Comparison of ENCODE assay signal across 8 mouse cellular contexts in genomic region chr11:120571122-120571521, GRCm38 (mm10). TPM values are rescaled to one million over a fixed set of nuclear protein-coding genes. Genes with fewer than 3 reads are reported as not detected.
DNase-seq lines count a peak whose midpoint lies in the region; ATAC-seq lines count a peak whose summit lies in the region.

No protein-coding gene starts in this region.

- no peaks in the 10 kb centered on the region for H3K9me3 ChIP-seq in heart, embryonic 16.5 days (replicated peaks; ENCODE audit: control insufficient read depth, low read length)
- no peaks in the 10 kb centered on the region for H3K9me3 ChIP-seq in limb, embryonic 15.5 days
- no peaks in the 10 kb centered on the region for H3K9me3 ChIP-seq in neural tube, embryonic 15.5 days (replicated peaks)

- H3K9ac ChIP-seq in heart, embryonic 16.5 days (ENCODE audit: low read length) = peak overlapping the region; percentile 97
- peak overlapping the region; percentile 94 for H3K9ac ChIP-seq in limb, embryonic 15.5 days
- peak overlapping the region; percentile 82 for H3K9ac ChIP-seq in neural tube, embryonic 15.5 days (replicated peaks)

- peaks cover 46% of the 10 kb centered on the region for H3K36me3 ChIP-seq in heart, embryonic 16.5 days (ENCODE audit: control insufficient read depth, insufficient read depth)
- H3K36me3 ChIP-seq in limb, embryonic 15.5 days = peaks cover 46% of the 10 kb centered on the region
- H3K36me3 ChIP-seq in neural tube, embryonic 15.5 days = peaks cover 45% of the 10 kb centered on the region

- WGBS in heart, embryonic 16.5 days = 38% methylated on average over 3 of the region's 3 CpGs
- WGBS in limb, embryonic 15.5 days = 71% methylated on average over 3 of the region's 3 CpGs
- WGBS in neural tube, embryonic 15.5 days = 88% methylated on average over 3 of the region's 3 CpGs

- no peaks in the 10 kb centered on the region for H3K27me3 ChIP-seq in heart, embryonic 16.5 days (ENCODE audit: control insufficient read depth, insufficient read depth, low read length)
- H3K27me3 ChIP-seq in limb, embryonic 15.5 days = no peaks in the 10 kb centered on the region
- H3K27me3 ChIP-seq in neural tube, embryonic 15.5 days (replicated peaks) = no peaks in the 10 kb centered on the region

- peak overlapping the region; percentile 90 for H3K4me2 ChIP-seq in heart, embryonic 16.5 days (ENCODE audit: low read depth, low read length)
- H3K4me2 ChIP-seq in limb, embryonic 15.5 days = peak overlapping the region; percentile 76
- peak overlapping the region; percentile 82 for H3K4me2 ChIP-seq in neural tube, embryonic 15.5 days

- no peak for DNase-seq in heart, postnatal 25 days (ENCODE audit: low spot score)
- DNase-seq in fat pad, adult 2 months (ENCODE audit: extremely low read depth, low read depth, low spot score) = peak; percentile 68
- DNase-seq in thymus, postnatal 25 days = no peak
- DNase-seq in frontal cortex, postnatal 14 days (ENCODE audit: low spot score in 2 of 2) = no peak
- DNase-seq in gastrocnemius, postnatal 4 days (ENCODE audit: low spot score in 2 of 2) = no peak

- intact Hi-C loops in heart, postnatal 25 days (cut with DNase I) = no loop called here

- peaks cover 19% of the 10 kb centered on the region for H3K4me1 ChIP-seq in heart, embryonic 16.5 days (ENCODE audit: control insufficient read depth, insufficient read depth, low read length)
- peaks cover 28% of the 10 kb centered on the region for H3K4me1 ChIP-seq in limb, embryonic 15.5 days
- H3K4me1 ChIP-seq in neural tube, embryonic 15.5 days = peaks cover 28% of the 10 kb centered on the region

- H3K4me3 ChIP-seq in heart, embryonic 16.5 days (ENCODE audit: low read length) = peak overlapping the region; percentile 97
- peak overlapping the region; percentile 80 for H3K4me3 ChIP-seq in limb, embryonic 15.5 days
- peak overlapping the region; percentile 83; the same call in 1 of the 2 replicates for H3K4me3 ChIP-seq in neural tube, embryonic 15.5 days (replicated peaks)

- H3K27ac ChIP-seq in heart, embryonic 16.5 days (ENCODE audit: low read length) = no peak overlapping the region
- no peak overlapping the region for H3K27ac ChIP-seq in limb, embryonic 15.5 days
- no peak overlapping the region for H3K27ac ChIP-seq in neural tube, embryonic 15.5 days (replicated peaks)

- no peak for ATAC-seq in heart, embryonic 16.5 days (replicated peaks; ENCODE audit: extremely low read depth, insufficient read depth, low FRiP score)
- ATAC-seq in limb, embryonic 15.5 days (ENCODE audit: insufficient number of reproducible peaks, low FRiP score, low TSS enrichment, low read depth) = no peak
- no peak for ATAC-seq in neural tube, embryonic 15.5 days (ENCODE audit: low FRiP score)

RNA-seq across cellular contexts. Expression of gene P4hb, which starts 1.9 kb away (rescaled TPM):
- polyA plus RNA-seq in heart, embryonic 16.5 days (2015; fragmentation: Nextera tagmentation; extraction: Ambion mirVana) = 435 and 437 TPM in 2 replicates
- 100 to 1,000 TPM; 228 to 255 TPM for total RNA-seq in heart, postnatal 25 days (2021)
- 1,021 and 1,099 TPM in 2 replicates for polyA plus RNA-seq in limb, embryonic 15.5 days (2015; fragmentation: Nextera tagmentation; extraction: Ambion mirVana)
- 282 and 351 TPM in 2 replicates for polyA plus RNA-seq in neural tube, embryonic 15.5 days (2015; fragmentation: Nextera tagmentation; extraction: Ambion mirVana)
- total RNA-seq in gastrocnemius, postnatal 4 days (2021) = 100 to 1,000 TPM; 527 to 538 TPM

RNA-seq across cellular contexts. Expression of gene Arhgdia, which starts 10.3 kb away (rescaled TPM):
- 435 and 439 TPM in 2 replicates for polyA plus RNA-seq in heart, embryonic 16.5 days (2015; fragmentation: Nextera tagmentation; extraction: Ambion mirVana)
- total RNA-seq in heart, postnatal 25 days (2021) = 100 to 1,000 TPM; 142 to 158 TPM
- 581 and 641 TPM in 2 replicates for polyA plus RNA-seq in limb, embryonic 15.5 days (2015; fragmentation: Nextera tagmentation; extraction: Ambion mirVana)
- polyA plus RNA-seq in neural tube, embryonic 15.5 days (2015; fragmentation: Nextera tagmentation; extraction: Ambion mirVana) = 488 and 542 TPM in 2 replicates
- 100 to 1,000 TPM; 278 to 300 TPM for total RNA-seq in gastrocnemius, postnatal 4 days (2021)

RNA-seq across cellular contexts. Expression of gene Ppp1r27, which starts 20.2 kb away (rescaled TPM):
- polyA plus RNA-seq in heart, embryonic 16.5 days (2015; fragmentation: Nextera tagmentation; extraction: Ambion mirVana) = 3.3 and 8.5 TPM in 2 replicates
- total RNA-seq in heart, postnatal 25 days (2021) = not detected
- 3.2 and 11.9 TPM in 2 replicates for polyA plus RNA-seq in limb, embryonic 15.5 days (2015; fragmentation: Nextera tagmentation; extraction: Ambion mirVana)
- 0.69 and 14.1 TPM in 2 replicates for polyA plus RNA-seq in neural tube, embryonic 15.5 days (2015; fragmentation: Nextera tagmentation; extraction: Ambion mirVana)
- 10 to 100 TPM; 80.7 to 99.3 TPM for total RNA-seq in gastrocnemius, postnatal 4 days (2021)

RNA-seq across cellular contexts. Expression of gene Mcrip1, which starts 21.6 kb away (rescaled TPM):
- 134 and 139 TPM in 2 replicates for polyA plus RNA-seq in heart, embryonic 16.5 days (2015; fragmentation: Nextera tagmentation; extraction: Ambion mirVana)
- 10 to 100 TPM; 44.1 to 46.9 TPM for total RNA-seq in heart, postnatal 25 days (2021)
- 237 and 239 TPM in 2 replicates for polyA plus RNA-seq in limb, embryonic 15.5 days (2015; fragmentation: Nextera tagmentation; extraction: Ambion mirVana)
- 229 and 235 TPM in 2 replicates for polyA plus RNA-seq in neural tube, embryonic 15.5 days (2015; fragmentation: Nextera tagmentation; extraction: Ambion mirVana)
- total RNA-seq in gastrocnemius, postnatal 4 days (2021) = 10 to 100 TPM; 74.0 to 81.3 TPM

RNA-seq across cellular contexts. Expression of gene Alyref, which starts 27.0 kb away (rescaled TPM):
- 223 and 229 TPM in 2 replicates for polyA plus RNA-seq in heart, embryonic 16.5 days (2015; fragmentation: Nextera tagmentation; extraction: Ambion mirVana)
- total RNA-seq in heart, postnatal 25 days (2021) = 10 to 100 TPM; 49.3 to 52.6 TPM
- polyA plus RNA-seq in limb, embryonic 15.5 days (2015; fragmentation: Nextera tagmentation; extraction: Ambion mirVana) = 342 and 405 TPM in 2 replicates
- polyA plus RNA-seq in neural tube, embryonic 15.5 days (2015; fragmentation: Nextera tagmentation; extraction: Ambion mirVana) = 219 and 265 TPM in 2 replicates
- total RNA-seq in gastrocnemius, postnatal 4 days (2021) = 100 to 1,000 TPM; 112 to 113 TPM
